Mouse (Mus musculus) heart, adult 2 months (tissue): Measurements from ENCODE around the gene Lrrc45. TPM values are rescaled to one million over a fixed set of nuclear protein-coding genes. Genes with fewer than 3 reads are reported as not detected.

Experiments used
- DNase-seq, 2 experiments: peaks; one replicate each; pipeline ENCODE4 v3.0.0; 2021
- H3K27ac ChIP-seq: fragments of 200-600 bp; 2 replicates; pipeline ENCODE4 v1.8.1; 2022
- H3K27me3 ChIP-seq: fragments of 200-500 bp; 2 replicates; pipeline ENCODE4 v1.6.1; 2012; ENCODE audit warnings: mild to moderate bottlenecking, low read length, inconsistent platforms, mixed read lengths; ENCODE audit not compliant: control insufficient read depth, insufficient read depth
- H3K36me3 ChIP-seq: fragments of 200-500 bp; 2 replicates; pipeline ENCODE4 v1.6.1; 2012; ENCODE audit warnings: low read length, inconsistent platforms; ENCODE audit not compliant: control insufficient read depth, insufficient read depth
- H3K4me1 ChIP-seq: fragments of 200-500 bp; 2 replicates; pipeline ENCODE4 v1.6.1; 2011; ENCODE audit warnings: low read length; ENCODE audit not compliant: control insufficient read depth, insufficient read depth
- H3K4me3 ChIP-seq: fragments of 200-600 bp; 2 replicates; pipeline ENCODE4 v1.8.1; 2022
- H3K79me2 ChIP-seq: fragments of 200-500 bp; replicated peaks from 2 replicates; pipeline ENCODE4 v1.6.1; 2012; ENCODE audit warnings: mild to moderate bottlenecking, inconsistent platforms, low read length, moderate library complexity, mixed read lengths; ENCODE audit not compliant: control insufficient read depth, insufficient read depth
- H3K9ac ChIP-seq: fragments of 200-500 bp; 2 replicates; pipeline ENCODE4 v1.6.1; 2012; ENCODE audit warnings: low read depth, mild to moderate bottlenecking, control low read depth, inconsistent platforms, low read length, mixed read lengths
- CTCF ChIP-seq: fragments of 200-600 bp; IDR thresholded peaks from 2 replicates; pipeline ENCODE4 v1.8.1; 2022; ENCODE audit warnings: antibody characterized with exemption, mild to moderate bottlenecking, moderate library complexity
- EP300 ChIP-seq: fragments of 200-500 bp; IDR thresholded peaks from 2 replicates; pipeline ENCODE4 v1.6.1; 2011; ENCODE audit warnings: low read depth, low read length, control low read depth; ENCODE audit not compliant: insufficient read depth
- POLR2A ChIP-seq: fragments of 200-500 bp; IDR thresholded peaks from 2 replicates; pipeline ENCODE4 v1.6.1; 2011; ENCODE audit warnings: mild to moderate bottlenecking, low read depth, low read length, control low read depth; ENCODE audit not compliant: insufficient read depth
- WGBS: fragments of 180-500 bp; shearing (Covaris S2); methylation state at CpG from one replicate; pipeline ENCODE4 v1.1.7; 2018; 5-methylcytosine and 5-hydroxymethylcytosine counted together
- intact Hi-C: fragments of 180-260 bp; cut with DNase I; formaldehyde crosslinking; loops from one replicate; pipeline ENCODE4 v1.15.1; 2025
- polyA plus RNA-seq: library from polyadenylated mRNA; depleted of rRNA; stranded (reverse); fragments of >200 nt; gene quantifications from 2 replicates; pipeline ENCODE4 v1.2.3, GENCODE M21; 2012
- total RNA-seq, 2 experiments: library from RNA; stranded (reverse); gene quantifications; 2 replicates each; pipeline ENCODE4 v1.2.3; 2021

Gene Lrrc45
- total and polyA plus RNA-seq, 3 experiments: 4.2 to 12.7 (median 4.5) TPM

DNA sequence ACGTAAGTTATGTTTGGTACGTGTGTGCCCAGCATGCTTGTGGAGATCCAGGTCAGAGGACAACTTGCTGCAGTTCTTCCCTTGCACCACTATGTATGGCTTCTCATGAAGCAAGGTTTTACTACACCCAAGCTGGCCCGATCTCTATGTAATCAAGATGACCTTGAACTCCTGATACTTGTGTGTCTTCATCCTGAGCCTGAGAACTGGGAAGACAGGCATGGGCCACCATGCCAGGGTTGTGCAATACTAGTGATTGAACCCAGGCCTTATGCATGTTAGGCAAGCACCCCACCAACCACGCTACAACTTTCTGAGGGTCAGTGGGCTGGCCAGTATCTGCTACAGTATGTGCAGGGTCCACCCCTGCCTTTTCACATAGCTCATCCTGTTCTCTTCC, 36.8 kb upstream of the Lrrc45 start:
- TF ChIP-seq CTCF (no peak), EP300 (no peak), POLR2A (no peak)
- Histone ChIP-seq H3K4me3 (no peak overlapping the region), H3K79me2 (no peaks in the 10 kb centered on the region), H3K36me3 (no peaks in the 10 kb centered on the region), H3K27ac (no peak overlapping the region), H3K9ac (no peak overlapping the region), H3K27me3 (no peaks in the 10 kb centered on the region), H3K4me1 (peaks cover 4% of the 10 kb centered on the region)
- 89% methylated on average over 4 of the region's 4 CpGs for WGBS
- intact Hi-C loops: no loop called here
- DNase-seq: no peak

DNA sequence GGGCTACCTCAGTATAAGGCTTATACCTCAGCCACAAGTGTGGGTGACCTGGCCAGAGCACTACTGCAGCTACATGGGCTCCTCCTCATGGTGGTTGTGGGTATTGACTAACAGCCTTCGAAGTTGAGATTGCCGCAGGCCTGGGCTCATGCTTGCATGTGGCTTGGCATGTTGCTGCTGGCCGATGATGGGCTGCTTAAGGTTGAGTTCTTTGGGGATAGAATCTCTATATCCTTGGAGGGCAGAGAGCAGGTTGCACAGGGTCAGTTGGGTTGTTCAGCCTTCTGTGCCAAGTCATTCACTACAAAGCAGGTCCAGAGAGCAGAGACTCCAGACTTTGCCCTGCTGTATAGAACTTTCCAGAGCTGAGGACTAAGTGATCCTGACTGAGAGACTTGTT, 33.8 kb upstream of the Lrrc45 start:
- H3K27me3 ChIP-seq: no peaks in the 10 kb centered on the region
- intact Hi-C loops: loop anchor here (2.0 kb wide), 1 partner anchor 21 kb away; no protein-coding TSS in a partner anchor
- TF ChIP-seq CTCF (peak; percentile 62), EP300 (no peak), POLR2A (no peak)
- 67% methylated on average over 3 of the region's 3 CpGs for WGBS
- H3K79me2 ChIP-seq: no peaks in the 10 kb centered on the region
- no peak overlapping the region for H3K4me3 ChIP-seq
- peaks cover 2% of the 10 kb centered on the region; the same call in 1 of the 2 replicates for H3K4me1 ChIP-seq
- no peaks in the 10 kb centered on the region for H3K36me3 ChIP-seq
- no peak overlapping the region for H3K9ac ChIP-seq
- no peak overlapping the region for H3K27ac ChIP-seq
- DNase-seq: no peak

DNA sequence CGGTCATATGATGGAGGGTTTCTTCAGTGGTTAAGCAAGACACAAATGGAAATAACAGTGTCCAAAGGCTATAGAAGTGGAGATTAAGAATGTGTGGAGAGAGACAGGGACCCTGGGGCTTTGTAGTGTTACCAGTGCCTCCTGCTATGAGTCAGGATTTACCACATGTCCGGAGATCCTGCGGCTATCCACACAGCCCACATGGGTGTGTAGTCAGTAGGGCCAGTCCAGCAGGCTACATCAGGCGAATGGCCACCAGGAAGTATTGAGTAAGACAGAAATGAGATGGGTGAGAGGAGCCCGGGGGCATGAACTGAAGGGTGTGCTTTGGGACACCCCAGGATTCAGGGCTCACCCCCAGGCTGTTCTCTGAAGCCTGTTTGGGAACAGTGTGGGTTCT, 31.0 kb upstream of the Lrrc45 start:
- H3K9ac ChIP-seq: no peak overlapping the region
- H3K4me1 ChIP-seq: peaks cover 2% of the 10 kb centered on the region; the same call in 1 of the 2 replicates
- 95% methylated on average over 5 of the region's 5 CpGs for WGBS
- no peaks in the 10 kb centered on the region for H3K27me3 ChIP-seq
- H3K4me3 ChIP-seq: no peak overlapping the region
- TF ChIP-seq CTCF: no peak
- no peak for TF ChIP-seq POLR2A
- H3K79me2 ChIP-seq: no peaks in the 10 kb centered on the region
- intact Hi-C loops: no loop called here
- no peak overlapping the region for H3K27ac ChIP-seq
- DNase-seq: no peak
- H3K36me3 ChIP-seq: no peaks in the 10 kb centered on the region

DNA sequence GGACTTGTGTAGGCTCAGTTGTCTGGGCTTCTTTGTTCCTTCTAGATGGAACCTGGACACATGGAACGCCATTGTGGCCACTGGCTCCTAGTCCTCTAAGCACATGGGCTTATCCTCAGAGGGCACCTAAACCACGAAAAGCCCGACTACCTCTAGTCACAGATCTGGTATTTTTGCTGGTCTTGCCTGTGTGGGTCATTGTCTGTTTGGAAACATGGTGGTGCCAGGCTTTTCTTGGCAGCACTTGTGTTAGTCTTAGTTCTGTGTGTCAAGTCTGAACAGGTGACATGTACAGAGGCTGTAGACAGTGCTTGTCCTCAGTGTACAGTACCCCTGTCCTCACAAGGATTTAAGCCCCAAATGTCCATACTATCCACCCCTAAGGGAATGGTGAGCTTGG, 30.2 kb upstream of the Lrrc45 start:
- Histone ChIP-seq H3K36me3 (no peaks in the 10 kb centered on the region), H3K27me3 (no peaks in the 10 kb centered on the region), H3K27ac (no peak overlapping the region), H3K79me2 (no peaks in the 10 kb centered on the region), H3K4me3 (no peak overlapping the region), H3K4me1 (peaks cover 2% of the 10 kb centered on the region; the same call in 1 of the 2 replicates), H3K9ac (no peak overlapping the region)
- intact Hi-C loops: no loop called here
- no peak for DNase-seq
- TF ChIP-seq EP300 (no peak), POLR2A (no peak), CTCF (no peak)
- WGBS: 90% methylated on average over 3 of the region's 3 CpGs

DNA sequence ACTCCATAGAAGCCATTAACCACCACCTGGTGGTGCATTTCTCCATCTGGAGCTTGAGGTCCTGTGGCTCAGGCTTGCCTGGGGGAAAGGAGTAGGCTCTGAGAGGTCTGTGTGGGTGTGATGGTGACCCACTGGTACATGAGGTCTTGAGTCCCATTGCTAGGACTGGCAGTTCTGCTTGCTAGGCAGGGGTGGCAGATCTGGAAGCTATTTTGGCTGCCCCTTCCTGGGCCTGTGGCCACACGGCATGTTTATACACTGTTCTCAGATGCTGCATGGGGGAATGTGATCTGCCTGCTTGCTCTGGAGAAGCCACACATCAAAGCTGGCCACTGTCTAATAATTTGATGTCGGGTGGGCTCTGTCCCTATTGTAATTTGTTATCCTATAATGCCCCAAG, 29.6 kb upstream of the Lrrc45 start:
- DNase-seq: no peak
- 0 out of 2 replicates have a peak, but pooled peaks have one; percentile 7 for TF ChIP-seq CTCF
- no peak for TF ChIP-seq EP300
- Histone ChIP-seq H3K4me3 (no peak overlapping the region), H3K36me3 (no peaks in the 10 kb centered on the region), H3K4me1 (peaks cover 2% of the 10 kb centered on the region; the same call in 1 of the 2 replicates), H3K27ac (no peak overlapping the region), H3K9ac (no peak overlapping the region), H3K27me3 (no peaks in the 10 kb centered on the region), H3K79me2 (no peaks in the 10 kb centered on the region)
- WGBS: 78% methylated on average over 2 of the region's 2 CpGs
- intact Hi-C loops: no loop called here

- Histone ChIP-seq H3K4me3 (no peak overlapping the region), H3K27ac (no peak overlapping the region), H3K27me3 (no peaks in the 10 kb centered on the region), H3K4me1 (peaks cover 2% of the 10 kb centered on the region; the same call in 1 of the 2 replicates), H3K36me3 (no peaks in the 10 kb centered on the region), H3K9ac (no peak overlapping the region), H3K79me2 (0 out of 2 replicates have a peak, but pooled peaks cover 1% of the 10 kb centered on the region)
- WGBS: 65% methylated on average over 2 of the region's 2 CpGs
- TF ChIP-seq POLR2A: no peak
- no peak for TF ChIP-seq EP300
- TF ChIP-seq CTCF: no peak
- intact Hi-C loops: no loop called here
- no peak for DNase-seq
These were observed 29.1 kb upstream of the Lrrc45 start for GRCm38 (mm10) chr11:120684660-120685059.
